Mouse (Mus musculus): ENCODE data around the gene Col23a1. TPM values are rescaled to one million over a fixed set of nuclear protein-coding genes. Genes with fewer than 3 reads are reported as not detected.

The Col23a1 gene
- total and polyA plus RNA-seq, 3 experiments, result 1.1 to 1.7 (median 1.3) TPM

DNA sequence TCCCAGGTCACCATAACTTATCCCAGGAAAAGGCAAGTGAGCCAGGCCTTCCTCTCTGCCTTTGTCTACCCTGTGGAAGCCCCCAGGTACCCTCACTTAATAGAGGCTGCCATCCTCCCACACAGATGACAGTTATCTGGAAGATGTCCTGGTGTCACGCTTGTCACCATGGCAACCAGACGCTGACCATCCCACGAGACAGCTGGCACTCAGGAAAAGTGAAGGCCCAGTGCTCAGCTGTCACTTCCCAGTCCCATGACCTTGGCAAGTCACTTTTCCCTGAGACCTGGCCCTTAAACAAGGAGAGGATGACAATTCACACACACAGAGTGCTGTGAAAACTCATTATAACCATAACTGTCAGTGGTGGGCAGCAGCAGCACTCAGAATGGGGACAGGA, 262.4 kb downstream of the Col23a1 start:
- Histone ChIP-seq H3K4me3 (no peak overlapping the region), H3K36me3 (ENCODE audit: control insufficient read depth, insufficient read depth, low read length) (no peaks in the 10 kb centered on the region), H3K79me2 (replicated peaks; ENCODE audit: control insufficient read depth, insufficient read depth, low read length) (no peaks in the 10 kb centered on the region), H3K27me3 (ENCODE audit: control insufficient read depth, insufficient read depth, low read length) (no peaks in the 10 kb centered on the region), H3K4me1 (ENCODE audit: control insufficient read depth, insufficient read depth, low read length) (no peaks in the 10 kb centered on the region), H3K9ac (ENCODE audit: low read depth, low read length) (no peak overlapping the region), H3K27ac (no peak overlapping the region)
- TF ChIP-seq POLR2A (IDR thresholded peaks at IDR 0.05; ENCODE audit: insufficient read depth, low read depth, low read length) (no peak), EP300 (IDR thresholded peaks at IDR 0.05; ENCODE audit: insufficient read depth, low read depth, low read length) (no peak), CTCF (IDR thresholded peaks at IDR 0.05) (no peak)
- no peak for DNase-seq
- 60% methylated on average over 3 of the region's 3 CpGs for WGBS
- intact Hi-C loops (cut with DNase I), result no loop called here

GRCm38 (mm10) chr11:51554590-51554989, 264.9 kb downstream of the Col23a1 start:
- TF ChIP-seq POLR2A (IDR thresholded peaks at IDR 0.05; ENCODE audit: insufficient read depth, low read depth, low read length), result no peak
- 66% methylated on average over 10 of the region's 10 CpGs for WGBS
- intact Hi-C loops (cut with DNase I), result no loop called here

DNA sequence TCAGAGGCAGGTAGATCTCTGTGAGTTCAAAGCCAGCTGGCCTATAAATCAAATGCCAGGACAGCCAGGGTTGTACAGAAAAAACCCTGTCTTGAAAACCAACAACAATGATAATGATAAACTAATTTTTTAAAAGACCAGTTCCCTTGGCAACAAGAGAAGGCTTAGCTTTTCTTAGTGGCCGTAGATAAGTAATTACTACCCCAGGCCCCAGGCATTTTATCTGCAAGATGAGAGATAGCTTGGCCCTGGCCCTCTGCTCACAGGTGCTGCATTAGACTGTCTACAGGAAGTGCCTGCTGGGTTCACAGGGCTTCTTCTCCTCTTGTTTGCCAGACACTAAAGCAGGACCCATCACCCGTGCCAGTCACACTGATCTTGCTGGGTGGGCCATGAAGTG, 265.3 kb downstream of the Col23a1 start:
- Histone ChIP-seq H3K36me3 (ENCODE audit: control insufficient read depth, insufficient read depth, low read length) (no peaks in the 10 kb centered on the region), H3K27me3 (ENCODE audit: control insufficient read depth, insufficient read depth, low read length) (no peaks in the 10 kb centered on the region), H3K4me1 (ENCODE audit: control insufficient read depth, insufficient read depth, low read length) (no peaks in the 10 kb centered on the region), H3K79me2 (replicated peaks; ENCODE audit: control insufficient read depth, insufficient read depth, low read length) (no peaks in the 10 kb centered on the region), H3K27ac (no peak overlapping the region), H3K9ac (ENCODE audit: low read depth, low read length) (no peak overlapping the region), H3K4me3 (no peak overlapping the region)
- TF ChIP-seq CTCF (IDR thresholded peaks at IDR 0.05) (no peak), EP300 (IDR thresholded peaks at IDR 0.05; ENCODE audit: insufficient read depth, low read depth, low read length) (no peak), POLR2A (IDR thresholded peaks at IDR 0.05; ENCODE audit: insufficient read depth, low read depth, low read length) (no peak)
- 76% methylated on average over 2 of the region's 2 CpGs for WGBS
- DNase-seq, result no peak
- intact Hi-C loops (cut with DNase I), result no loop called here

More at GRCm38 (mm10) chr11:51554590-51554989, 264.9 kb downstream of the Col23a1 start:
- H3K27me3 ChIP-seq (ENCODE audit: control insufficient read depth, insufficient read depth, low read length), result no peaks in the 10 kb centered on the region
- H3K79me2 ChIP-seq (replicated peaks; ENCODE audit: control insufficient read depth, insufficient read depth, low read length), result no peaks in the 10 kb centered on the region
- no peak overlapping the region for H3K27ac ChIP-seq
- no peaks in the 10 kb centered on the region for H3K36me3 ChIP-seq (ENCODE audit: control insufficient read depth, insufficient read depth, low read length)
- DNase-seq, result no peak
- no peaks in the 10 kb centered on the region for H3K4me1 ChIP-seq (ENCODE audit: control insufficient read depth, insufficient read depth, low read length)
- H3K4me3 ChIP-seq, result no peak overlapping the region
- H3K9ac ChIP-seq (ENCODE audit: low read depth, low read length), result no peak overlapping the region

- H3K79me2 ChIP-seq (replicated peaks; ENCODE audit: control insufficient read depth, insufficient read depth, low read length), result no peaks in the 10 kb centered on the region
- DNase-seq, result no peak
- H3K4me1 ChIP-seq (ENCODE audit: control insufficient read depth, insufficient read depth, low read length), result no peaks in the 10 kb centered on the region
- intact Hi-C loops (cut with DNase I), result no loop called here
- H3K4me3 ChIP-seq, result no peak overlapping the region
- H3K27me3 ChIP-seq (ENCODE audit: control insufficient read depth, insufficient read depth, low read length), result no peaks in the 10 kb centered on the region
- H3K9ac ChIP-seq (ENCODE audit: low read depth, low read length), result no peak overlapping the region
- 81% methylated on average over 1 of the region's 1 CpGs for WGBS
- TF ChIP-seq POLR2A (IDR thresholded peaks at IDR 0.05; ENCODE audit: insufficient read depth, low read depth, low read length) (no peak), EP300 (IDR thresholded peaks at IDR 0.05; ENCODE audit: insufficient read depth, low read depth, low read length) (no peak), CTCF (IDR thresholded peaks at IDR 0.05) (no peak)
- no peak overlapping the region for H3K27ac ChIP-seq
- H3K36me3 ChIP-seq (ENCODE audit: control insufficient read depth, insufficient read depth, low read length), result no peaks in the 10 kb centered on the region
Measured at GRCm38 (mm10) chr11:51563276-51563675, 273.6 kb downstream of the Col23a1 start.

GRCm38 (mm10) chr11:51565062-51565461, 275.3 kb downstream of the Col23a1 start:
- Histone ChIP-seq H3K79me2 (replicated peaks; ENCODE audit: control insufficient read depth, insufficient read depth, low read length) (no peaks in the 10 kb centered on the region), H3K4me3 (no peak overlapping the region), H3K27me3 (ENCODE audit: control insufficient read depth, insufficient read depth, low read length) (no peaks in the 10 kb centered on the region), H3K9ac (ENCODE audit: low read depth, low read length) (no peak overlapping the region), H3K27ac (no peak overlapping the region), H3K4me1 (ENCODE audit: control insufficient read depth, insufficient read depth, low read length) (no peaks in the 10 kb centered on the region), H3K36me3 (ENCODE audit: control insufficient read depth, insufficient read depth, low read length) (no peaks in the 10 kb centered on the region)
- DNase-seq, result no peak
- intact Hi-C loops (cut with DNase I), result no loop called here
- TF ChIP-seq CTCF (IDR thresholded peaks at IDR 0.05), result no peak
- TF ChIP-seq EP300 (IDR thresholded peaks at IDR 0.05; ENCODE audit: insufficient read depth, low read depth, low read length), result no peak
- TF ChIP-seq POLR2A (IDR thresholded peaks at IDR 0.05; ENCODE audit: insufficient read depth, low read depth, low read length), result no peak
- WGBS, result 47% methylated on average over 3 of the region's 3 CpGs

GRCm38 (mm10) chr11:51565951-51566350, 276.2 kb downstream of the Col23a1 start:
- TF ChIP-seq POLR2A (IDR thresholded peaks at IDR 0.05; ENCODE audit: insufficient read depth, low read depth, low read length) (no peak), CTCF (IDR thresholded peaks at IDR 0.05) (peak; percentile 28; the same call in 1 of the 2 replicates), EP300 (IDR thresholded peaks at IDR 0.05; ENCODE audit: insufficient read depth, low read depth, low read length) (no peak)
- Histone ChIP-seq H3K9ac (ENCODE audit: low read depth, low read length) (no peak overlapping the region), H3K27ac (no peak overlapping the region), H3K27me3 (ENCODE audit: control insufficient read depth, insufficient read depth, low read length) (no peaks in the 10 kb centered on the region), H3K79me2 (replicated peaks; ENCODE audit: control insufficient read depth, insufficient read depth, low read length) (no peaks in the 10 kb centered on the region), H3K4me3 (no peak overlapping the region), H3K36me3 (ENCODE audit: control insufficient read depth, insufficient read depth, low read length) (no peaks in the 10 kb centered on the region), H3K4me1 (ENCODE audit: control insufficient read depth, insufficient read depth, low read length) (no peaks in the 10 kb centered on the region)
- WGBS, result 87% methylated on average over 6 of the region's 6 CpGs
- intact Hi-C loops (cut with DNase I), result no loop called here
- no peak for DNase-seq

Data from heart, adult 2 months (tissue).